Mouse (Mus musculus) heart, embryonic 15.5 days (tissue): Measurements from ENCODE around the gene 2310022B05Rik. TPM values are rescaled to one million over a fixed set of nuclear protein-coding genes. Genes with fewer than 3 reads are reported as not detected.

ENCODE experiments used
- ATAC-seq: fragments of 200-750 bp; cut with Nextera tagmentation; replicated peaks from 2 replicates; pipeline ENCODE4 v1.8.0; 2017; ENCODE audit warnings: low read depth, moderate TSS enrichment; ENCODE audit not compliant: insufficient number of reproducible peaks, insufficient read depth, low FRiP score
- H3K27ac ChIP-seq: fragments of 300-500 bp; sonication (generic); 2 replicates; pipeline ENCODE4 v1.5.1; 2015; ENCODE audit warnings: mild to moderate bottlenecking, inconsistent platforms
- H3K27me3 ChIP-seq: fragments of 300-500 bp; sonication (generic); 2 replicates; pipeline ENCODE4 v1.6.1; 2015; ENCODE audit warnings: inconsistent platforms
- H3K36me3 ChIP-seq: fragments of 300-500 bp; sonication (generic); 2 replicates; pipeline ENCODE4 v1.6.1; 2015; ENCODE audit warnings: mild to moderate bottlenecking, inconsistent platforms
- H3K4me1 ChIP-seq: fragments of 300-500 bp; sonication (generic); replicated peaks from 2 replicates; pipeline ENCODE4 v1.6.1; 2015; ENCODE audit warnings: inconsistent platforms
- H3K4me2 ChIP-seq: fragments of 300-500 bp; sonication (generic); 2 replicates; pipeline ENCODE4 v1.6.1; 2015; ENCODE audit warnings: inconsistent platforms, mild to moderate bottlenecking, moderate library complexity
- H3K4me3 ChIP-seq: fragments of 300-500 bp; sonication (generic); 2 replicates; pipeline ENCODE4 v1.5.1; 2015; ENCODE audit warnings: mild to moderate bottlenecking, inconsistent platforms
- H3K9ac ChIP-seq: fragments of 300-500 bp; sonication (generic); 2 replicates; pipeline ENCODE4 v1.6.1; 2015; ENCODE audit warnings: mild to moderate bottlenecking, inconsistent platforms
- H3K9me3 ChIP-seq: fragments of 300-500 bp; sonication (generic); replicated peaks from 2 replicates; pipeline ENCODE4 v1.6.1; 2016; ENCODE audit warnings: inconsistent platforms
- WGBS: fragments of 180-500 bp; shearing (Covaris S2); methylation state at CpG from one replicate; pipeline ENCODE4 v1.1.7; 2015; ENCODE audit warnings: mixed read lengths; 5-methylcytosine and 5-hydroxymethylcytosine counted together
- polyA plus RNA-seq: library from polyadenylated mRNA; unstranded; fragments of >200 nt; fragmentation: Nextera tagmentation; extraction: Ambion mirVana; gene quantifications from 2 replicates; pipeline ENCODE4 v1.2.1, GENCODE M21; 2015

2310022B05Rik gene
- polyA plus RNA-seq, 1 experiment from 2014 or later: 40.9 TPM

GRCm38 (mm10) chr8:124661781-124662180 lies 1.4 kb downstream of the 2310022B05Rik start:
- peak overlapping the region; percentile 70 for H3K4me2 ChIP-seq
- H3K9ac ChIP-seq: peak overlapping the region; percentile 97
- H3K4me1 ChIP-seq: peaks cover 58% of the 10 kb centered on the region
- 5% methylated on average over 9 of the region's 9 CpGs for WGBS
- H3K36me3 ChIP-seq: no peaks in the 10 kb centered on the region
- no peaks in the 10 kb centered on the region for H3K27me3 ChIP-seq
- H3K4me3 ChIP-seq: peak overlapping the region; percentile 86
- no peaks in the 10 kb centered on the region for H3K9me3 ChIP-seq
- H3K27ac ChIP-seq: peak overlapping the region; percentile 96
- ATAC-seq: no peak

DNA sequence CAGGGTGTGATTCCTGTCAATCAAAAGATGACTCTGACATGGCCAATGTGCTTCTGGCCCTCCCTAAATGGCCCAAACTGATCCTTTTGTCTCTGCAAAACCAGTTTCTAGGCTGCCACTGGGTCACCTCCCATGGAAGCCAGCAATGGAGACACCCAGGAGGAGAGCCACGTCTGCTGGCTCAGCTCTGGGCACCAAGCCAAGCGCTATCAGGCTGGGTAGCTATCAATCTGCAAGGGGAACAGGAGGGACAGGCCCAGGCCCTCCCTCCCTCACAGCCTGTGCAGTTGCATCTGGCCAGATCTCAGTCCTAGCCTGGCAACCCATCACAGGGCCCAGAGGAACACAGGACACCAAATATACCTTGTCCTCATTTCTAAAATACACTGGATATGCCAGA lies 4.8 kb downstream of the 2310022B05Rik start:
- 27% methylated on average over 2 of the region's 2 CpGs for WGBS
- Histone ChIP-seq H3K27ac (peak overlapping the region; percentile 98), H3K9ac (no peak overlapping the region), H3K9me3 (no peaks in the 10 kb centered on the region), H3K4me1 (peaks cover 79% of the 10 kb centered on the region), H3K36me3 (no peaks in the 10 kb centered on the region), H3K27me3 (no peaks in the 10 kb centered on the region), H3K4me3 (no peak overlapping the region), H3K4me2 (peak overlapping the region; percentile 47)
- peak; percentile 74 for ATAC-seq

GRCm38 (mm10) chr8:124657961-124658360 lies 5.2 kb downstream of the 2310022B05Rik start:
- no peak overlapping the region; the same call in 1 of the 2 replicates for H3K4me3 ChIP-seq

DNA sequence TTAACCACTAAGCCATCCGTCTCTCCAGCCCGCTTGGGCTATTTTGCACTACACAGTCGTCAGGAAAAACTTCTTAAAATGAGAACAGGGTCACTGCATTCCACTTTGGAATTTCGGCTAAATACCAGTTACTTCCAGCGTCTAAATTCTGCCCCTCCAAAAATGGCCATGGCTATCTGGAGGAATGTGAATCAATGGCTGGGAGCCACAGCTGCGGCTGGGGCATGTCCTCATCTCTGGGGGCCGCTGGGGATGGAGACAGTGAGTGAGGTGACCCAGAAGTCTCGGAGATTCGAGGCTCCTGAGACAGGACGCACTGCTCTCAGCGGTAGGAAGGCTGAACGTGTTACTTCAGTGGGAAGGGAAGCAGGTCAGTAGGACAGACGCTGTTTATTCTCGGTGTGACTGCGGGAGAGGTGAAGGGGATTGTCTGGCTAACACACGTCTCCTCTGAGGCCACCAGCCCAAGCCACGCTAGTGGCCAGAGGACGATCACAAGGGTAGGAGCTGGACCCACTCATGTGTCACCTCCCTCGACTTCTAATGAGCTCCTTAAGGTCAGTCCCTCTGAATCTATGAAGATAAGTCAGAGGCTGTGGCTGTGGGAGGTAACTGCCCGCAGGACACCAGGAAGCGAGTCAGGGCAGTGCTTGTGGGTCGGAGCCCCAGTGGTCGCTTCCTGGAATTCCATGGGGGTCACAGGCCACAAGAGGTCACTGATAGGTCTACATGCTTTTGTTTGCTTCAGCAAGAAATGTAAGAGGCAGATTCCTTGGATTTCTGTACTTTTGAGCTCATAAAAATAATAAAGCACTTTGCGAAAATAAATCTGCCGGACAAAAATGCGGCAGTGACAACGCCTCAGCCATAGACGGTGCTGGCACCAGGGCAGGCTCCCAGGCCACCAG lies 9.3 kb downstream of the 2310022B05Rik start:
- H3K9ac ChIP-seq: peak overlapping the region; percentile 32; the same call in 1 of the 2 replicates
- peak overlapping the region; percentile 98 for H3K27ac ChIP-seq
- H3K4me1 ChIP-seq: peaks cover 96% of the 10 kb centered on the region
- 33% methylated on average over 28 of the region's 28 CpGs for WGBS
- no peak overlapping the region for H3K4me3 ChIP-seq
- H3K27me3 ChIP-seq: no peaks in the 10 kb centered on the region
- H3K9me3 ChIP-seq: no peaks in the 10 kb centered on the region
- no peak for ATAC-seq
- peaks cover 7% of the 10 kb centered on the region; the same call in 1 of the 2 replicates for H3K36me3 ChIP-seq
- H3K4me2 ChIP-seq: peak overlapping the region; percentile 45

More at GRCm38 (mm10) chr8:124657961-124658360, 5.2 kb downstream of the 2310022B05Rik start:
- ATAC-seq: peak; percentile 37; the same call in 1 of the 2 replicates
- H3K4me2 ChIP-seq: peak overlapping the region; percentile 47
- WGBS: 31% methylated on average over 7 of the region's 7 CpGs
- H3K4me1 ChIP-seq: peaks cover 82% of the 10 kb centered on the region
- no peaks in the 10 kb centered on the region for H3K9me3 ChIP-seq
- no peaks in the 10 kb centered on the region for H3K36me3 ChIP-seq
- no peak overlapping the region for H3K9ac ChIP-seq
- peak overlapping the region; percentile 98 for H3K27ac ChIP-seq
- H3K27me3 ChIP-seq: no peaks in the 10 kb centered on the region

DNA sequence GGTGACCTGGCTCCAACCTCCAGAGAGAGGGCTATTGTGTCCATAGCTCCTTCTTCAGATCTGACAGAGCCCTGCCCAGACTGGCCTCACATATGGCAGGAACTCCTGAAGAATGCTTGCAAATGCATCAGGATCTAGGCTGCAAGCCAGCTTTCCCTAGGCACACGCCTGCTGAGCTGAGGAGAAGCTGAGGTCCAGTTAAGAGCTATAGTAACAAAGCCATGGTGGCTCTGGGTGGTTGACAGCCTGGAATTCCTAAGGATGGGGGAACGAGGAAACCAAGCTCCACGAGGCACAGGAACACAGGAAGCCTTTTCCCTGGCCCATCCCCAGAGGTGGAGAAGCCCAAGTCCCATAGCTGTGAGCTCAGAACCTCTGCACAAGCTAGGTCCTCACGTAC lies 10.6 kb downstream of the 2310022B05Rik start:
- peak overlapping the region; percentile 45 for H3K4me2 ChIP-seq
- H3K4me1 ChIP-seq: peaks cover 93% of the 10 kb centered on the region
- H3K4me3 ChIP-seq: no peak overlapping the region

GRCm38 (mm10) chr8:124651776-124652175 lies 11.4 kb downstream of the 2310022B05Rik start:
- Histone ChIP-seq H3K9me3 (no peaks in the 10 kb centered on the region), H3K27ac (peak overlapping the region; percentile 98), H3K4me1 (peaks cover 90% of the 10 kb centered on the region), H3K4me2 (no peak overlapping the region), H3K9ac (0 out of 2 replicates have a peak overlapping the region, but pooled peaks have one; percentile 9), H3K27me3 (no peaks in the 10 kb centered on the region), H3K4me3 (no peak overlapping the region), H3K36me3 (peaks cover 7% of the 10 kb centered on the region; the same call in 1 of the 2 replicates)
- WGBS: 83% methylated on average over 20 of the region's 20 CpGs
- ATAC-seq: no peak

More for the DNA sequence above, 10.6 kb downstream of the 2310022B05Rik start:
- peak; percentile 84 for ATAC-seq
- WGBS: 15% methylated on average over 4 of the region's 4 CpGs
- Histone ChIP-seq H3K27me3 (no peaks in the 10 kb centered on the region), H3K36me3 (peaks cover 7% of the 10 kb centered on the region; the same call in 1 of the 2 replicates), H3K9me3 (no peaks in the 10 kb centered on the region), H3K9ac (no peak overlapping the region), H3K27ac (peak overlapping the region; percentile 98)

DNA sequence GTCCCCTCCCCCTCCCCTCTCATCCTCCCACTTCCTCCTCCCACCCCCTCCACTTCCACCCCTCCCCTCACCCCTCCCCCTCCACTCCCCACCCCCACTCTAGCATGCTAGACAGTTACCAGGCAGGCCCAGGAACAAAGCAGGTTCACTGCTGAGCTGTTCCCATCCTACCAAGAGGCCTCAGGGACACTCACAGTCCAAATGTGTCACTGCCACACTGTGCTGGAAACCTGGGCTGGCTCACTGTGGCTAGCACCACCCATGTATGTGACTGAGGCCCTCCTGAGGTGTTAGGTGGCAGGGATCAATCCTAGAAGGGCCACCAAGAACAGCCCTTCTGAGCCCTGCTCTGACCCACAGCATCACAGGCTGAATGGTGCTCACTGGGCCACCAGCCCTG lies 14.9 kb downstream of the 2310022B05Rik start:
- H3K4me3 ChIP-seq: no peak overlapping the region
- H3K4me1 ChIP-seq: peaks cover 89% of the 10 kb centered on the region
- H3K4me2 ChIP-seq: no peak overlapping the region
- no peak for ATAC-seq
- H3K36me3 ChIP-seq: peaks cover 12% of the 10 kb centered on the region; the same call in 1 of the 2 replicates
- H3K27me3 ChIP-seq: no peaks in the 10 kb centered on the region
- H3K9ac ChIP-seq: no peak overlapping the region
- no peaks in the 10 kb centered on the region for H3K9me3 ChIP-seq
- peak overlapping the region; percentile 65; the same call in 1 of the 2 replicates for H3K27ac ChIP-seq

GRCm38 (mm10) chr8:124643540-124644339 lies 19.4 kb downstream of the 2310022B05Rik start:
- peak overlapping the region; percentile 99 for H3K27ac ChIP-seq
- no peak overlapping the region for H3K4me3 ChIP-seq
- WGBS: 15% methylated on average over 18 of the region's 18 CpGs
- peak; percentile 92 for ATAC-seq
- H3K9ac ChIP-seq: peak overlapping the region; percentile 54
- peaks cover 74% of the 10 kb centered on the region for H3K4me1 ChIP-seq
- H3K36me3 ChIP-seq: peaks cover 25% of the 10 kb centered on the region
- peak overlapping the region; percentile 48 for H3K4me2 ChIP-seq
- H3K9me3 ChIP-seq: no peaks in the 10 kb centered on the region
- no peaks in the 10 kb centered on the region for H3K27me3 ChIP-seq

DNA sequence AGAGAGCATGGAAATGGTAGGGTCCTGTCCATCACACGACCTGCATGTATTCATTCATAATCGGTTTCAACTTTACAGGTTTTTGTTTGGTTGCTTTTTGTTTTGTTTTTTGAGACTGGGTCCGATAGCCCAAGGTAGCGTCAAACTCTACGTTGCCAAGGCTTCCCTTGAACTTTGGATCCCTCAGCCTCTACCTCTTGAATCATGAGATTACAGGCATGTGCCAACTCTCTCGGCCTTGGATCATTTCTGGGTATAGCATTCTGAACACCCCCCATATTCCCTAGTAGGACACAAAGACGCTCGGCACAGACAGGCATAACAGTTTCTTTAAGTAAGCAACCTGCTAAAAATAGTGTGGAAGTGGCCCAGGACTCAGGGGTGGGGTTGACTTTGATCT lies 21.6 kb downstream of the 2310022B05Rik start:
- no peak overlapping the region for H3K4me2 ChIP-seq
- H3K27ac ChIP-seq: peak overlapping the region; percentile 99
- no peaks in the 10 kb centered on the region for H3K27me3 ChIP-seq
- WGBS: 75% methylated on average over 8 of the region's 8 CpGs
- no peak for ATAC-seq
- peaks cover 61% of the 10 kb centered on the region for H3K4me1 ChIP-seq
- H3K4me3 ChIP-seq: no peak overlapping the region
- no peaks in the 10 kb centered on the region for H3K9me3 ChIP-seq
- H3K36me3 ChIP-seq: peaks cover 44% of the 10 kb centered on the region
- no peak overlapping the region for H3K9ac ChIP-seq

GRCm38 (mm10) chr8:124635247-124635502 lies 28.0 kb downstream of the 2310022B05Rik start:
- Histone ChIP-seq H3K36me3 (peaks cover 46% of the 10 kb centered on the region), H3K4me1 (peaks cover 42% of the 10 kb centered on the region), H3K4me2 (no peak overlapping the region), H3K27me3 (no peaks in the 10 kb centered on the region), H3K27ac (peak overlapping the region; percentile 94; the same call in 1 of the 2 replicates), H3K4me3 (no peak overlapping the region), H3K9me3 (no peaks in the 10 kb centered on the region), H3K9ac (no peak overlapping the region)
- WGBS: 82% methylated on average over 8 of the region's 8 CpGs
- no peak for ATAC-seq
